Mouse (Mus musculus): ENCODE measurements around the gene Pde6b. TPM values are rescaled to one million over a fixed set of nuclear protein-coding genes. Genes with fewer than 3 reads are reported as not detected.

Gene Pde6b
- polyA plus RNA-seq, 1 experiment from 2014 or later = 0.43 TPM

DNA sequence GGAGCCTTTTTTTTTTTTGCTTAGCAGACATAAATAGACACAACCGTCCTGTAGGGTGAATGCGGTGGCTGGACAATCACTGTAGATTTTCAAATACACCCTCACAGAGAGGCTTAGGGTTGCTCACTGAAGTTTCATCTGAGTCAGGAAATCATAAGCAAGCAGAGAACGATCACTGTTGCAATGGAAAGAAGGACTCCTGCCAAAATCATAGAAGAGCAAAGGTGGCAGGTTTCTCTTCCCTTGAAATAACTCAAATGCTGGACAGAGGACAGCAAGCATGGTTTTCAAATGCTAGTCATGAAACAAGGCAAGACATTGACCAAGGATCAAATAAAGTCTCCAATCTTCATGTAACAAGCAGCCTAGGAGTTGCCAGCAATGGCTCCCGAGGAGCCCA, 9.8 kb upstream of the Pde6b start:
- 84% methylated on average over 4 of the region's 4 CpGs for WGBS
- no peak for ATAC-seq

DNA sequence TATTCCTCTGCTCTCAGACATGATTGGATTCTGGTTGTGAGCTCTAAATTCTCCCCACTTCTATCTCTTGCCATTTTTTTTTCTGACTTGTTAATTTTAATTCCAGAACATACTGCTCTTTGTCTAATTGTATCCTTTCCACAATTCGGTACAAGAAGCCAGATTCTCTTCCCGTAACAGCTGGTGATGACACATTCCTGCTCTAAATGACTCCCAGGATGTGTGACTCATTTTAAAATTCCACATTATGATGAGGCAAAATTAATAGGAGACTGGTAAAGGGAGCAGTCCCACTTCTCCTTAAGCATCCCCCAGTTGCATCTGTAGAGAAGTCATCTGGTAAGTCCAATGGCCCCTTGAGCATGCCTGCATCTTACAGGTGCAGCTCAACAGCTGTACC, 2.6 kb upstream of the Pde6b start:
- 83% methylated on average over 2 of the region's 2 CpGs for WGBS
- Histone ChIP-seq H3K9me3 (ENCODE audit: control insufficient read depth, low read length) (no peaks in the 10 kb centered on the region), H3K36me3 (ENCODE audit: control insufficient read depth, insufficient read depth, low read length) (no peaks in the 10 kb centered on the region), H3K4me3 (ENCODE audit: low read length) (no peak overlapping the region), H3K4me1 (ENCODE audit: control insufficient read depth, insufficient read depth, low read length) (no peaks in the 10 kb centered on the region), H3K9ac (ENCODE audit: low read depth, low read length) (no peak overlapping the region), H3K27ac (ENCODE audit: low read length) (no peak overlapping the region), H3K27me3 (replicated peaks; ENCODE audit: control insufficient read depth, insufficient read depth, low read length) (no peaks in the 10 kb centered on the region), H3K4me2 (ENCODE audit: low read depth, low read length) (no peak overlapping the region)
- ATAC-seq = no peak

More for the DNA sequence above, 9.8 kb upstream of the Pde6b start:
- no peak overlapping the region for H3K4me3 ChIP-seq (ENCODE audit: low read length)
- H3K4me1 ChIP-seq (ENCODE audit: control insufficient read depth, insufficient read depth, low read length) = no peaks in the 10 kb centered on the region
- H3K9me3 ChIP-seq (ENCODE audit: control insufficient read depth, low read length) = no peaks in the 10 kb centered on the region
- H3K9ac ChIP-seq (ENCODE audit: low read depth, low read length) = no peak overlapping the region
- H3K27ac ChIP-seq (ENCODE audit: low read length) = no peak overlapping the region
- no peaks in the 10 kb centered on the region; the same call in 1 of the 2 replicates for H3K27me3 ChIP-seq (replicated peaks; ENCODE audit: control insufficient read depth, insufficient read depth, low read length)
- no peaks in the 10 kb centered on the region for H3K36me3 ChIP-seq (ENCODE audit: control insufficient read depth, insufficient read depth, low read length)
- no peak overlapping the region for H3K4me2 ChIP-seq (ENCODE audit: low read depth, low read length)

DNA sequence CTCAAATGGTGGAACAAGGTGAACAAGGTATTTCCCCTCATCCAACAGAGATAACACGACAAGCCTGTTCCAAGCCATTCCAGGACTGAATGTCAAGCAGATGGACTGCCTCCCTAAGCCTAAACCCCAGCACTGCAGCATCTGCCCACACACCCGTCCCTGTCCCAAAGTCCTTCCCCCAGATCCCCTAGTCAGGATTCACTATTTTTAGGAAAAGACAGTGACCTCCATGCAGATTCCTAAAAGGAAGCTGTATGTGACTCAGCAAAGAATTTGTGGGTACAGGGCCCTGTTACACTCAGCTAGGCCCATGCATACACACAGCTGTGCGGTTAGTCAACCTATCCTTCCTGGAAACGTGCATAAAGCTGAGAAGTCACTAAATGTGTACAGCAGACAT, 1.7 kb upstream of the Pde6b start:
- H3K27me3 ChIP-seq (replicated peaks; ENCODE audit: control insufficient read depth, insufficient read depth, low read length) = no peaks in the 10 kb centered on the region
- no peak overlapping the region for H3K27ac ChIP-seq (ENCODE audit: low read length)
- no peaks in the 10 kb centered on the region for H3K36me3 ChIP-seq (ENCODE audit: control insufficient read depth, insufficient read depth, low read length)
- H3K4me2 ChIP-seq (ENCODE audit: low read depth, low read length) = no peak overlapping the region
- WGBS = 68% methylated on average over 4 of the region's 4 CpGs
- no peaks in the 10 kb centered on the region for H3K4me1 ChIP-seq (ENCODE audit: control insufficient read depth, insufficient read depth, low read length)
- no peaks in the 10 kb centered on the region for H3K9me3 ChIP-seq (ENCODE audit: control insufficient read depth, low read length)
- ATAC-seq = no peak
- H3K4me3 ChIP-seq (ENCODE audit: low read length) = no peak overlapping the region
- H3K9ac ChIP-seq (ENCODE audit: low read depth, low read length) = no peak overlapping the region

DNA sequence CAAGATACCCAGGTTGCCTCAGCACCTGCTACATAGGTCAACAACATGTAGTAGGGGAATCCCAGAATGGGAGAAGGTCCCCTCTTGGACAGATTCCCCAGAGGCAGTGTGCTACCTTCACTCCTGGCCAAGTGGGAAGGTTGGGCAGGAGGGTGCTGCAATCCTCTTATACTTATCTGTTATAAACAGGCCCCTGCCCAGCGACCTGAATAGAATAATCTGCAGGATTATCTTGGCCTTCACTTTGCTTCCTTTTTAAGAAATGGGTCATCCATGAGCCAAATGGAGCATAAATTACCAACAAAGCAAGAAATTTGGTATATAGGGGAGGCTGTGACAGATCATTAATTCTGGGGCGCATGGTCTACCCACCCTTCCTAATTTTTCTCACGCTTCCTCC, 1.6 kb downstream of the Pde6b start:
- H3K9ac ChIP-seq (ENCODE audit: low read depth, low read length) = no peak overlapping the region
- no peaks in the 10 kb centered on the region for H3K27me3 ChIP-seq (replicated peaks; ENCODE audit: control insufficient read depth, insufficient read depth, low read length)
- no peak overlapping the region for H3K4me2 ChIP-seq (ENCODE audit: low read depth, low read length)
- whole genome bisulfite sequencing = 79% methylated on average over 3 of the region's 3 CpGs
- no peak for ATAC-seq
- H3K4me1 ChIP-seq (ENCODE audit: control insufficient read depth, insufficient read depth, low read length) = no peaks in the 10 kb centered on the region
- no peak overlapping the region for H3K27ac ChIP-seq (ENCODE audit: low read length)
- H3K36me3 ChIP-seq (ENCODE audit: control insufficient read depth, insufficient read depth, low read length) = no peaks in the 10 kb centered on the region
- no peaks in the 10 kb centered on the region for H3K9me3 ChIP-seq (ENCODE audit: control insufficient read depth, low read length)
- H3K4me3 ChIP-seq (ENCODE audit: low read length) = no peak overlapping the region

DNA sequence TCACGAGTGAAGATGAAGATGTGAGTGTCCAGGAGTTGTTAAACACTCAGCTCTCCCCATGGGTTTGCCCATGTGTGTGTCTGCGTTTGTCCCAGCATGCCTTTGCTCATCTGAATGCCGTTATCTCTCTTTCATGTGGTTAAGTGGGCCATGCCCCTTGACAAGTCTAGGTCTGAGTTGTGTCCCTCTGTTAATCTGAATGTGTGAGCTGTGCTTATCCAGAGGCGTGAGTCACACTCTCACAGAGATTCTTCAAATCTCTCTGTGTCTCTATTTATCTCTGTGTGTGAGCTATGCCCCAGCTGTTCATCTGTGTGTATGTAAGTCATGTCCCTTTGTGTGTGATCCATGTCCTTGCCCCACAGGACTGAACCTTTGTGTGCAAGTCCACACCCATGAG, 15.3 kb downstream of the Pde6b start:
- H3K9ac ChIP-seq (ENCODE audit: low read depth, low read length) = no peak overlapping the region
- H3K4me3 ChIP-seq (ENCODE audit: low read length) = no peak overlapping the region
- no peak for ATAC-seq
- 69% methylated on average over 4 of the region's 4 CpGs for WGBS
- no peaks in the 10 kb centered on the region for H3K27me3 ChIP-seq (replicated peaks; ENCODE audit: control insufficient read depth, insufficient read depth, low read length)
- H3K9me3 ChIP-seq (ENCODE audit: control insufficient read depth, low read length) = no peaks in the 10 kb centered on the region
- H3K27ac ChIP-seq (ENCODE audit: low read length) = no peak overlapping the region
- no peaks in the 10 kb centered on the region for H3K4me1 ChIP-seq (ENCODE audit: control insufficient read depth, insufficient read depth, low read length)
- H3K4me2 ChIP-seq (ENCODE audit: low read depth, low read length) = no peak overlapping the region
- no peaks in the 10 kb centered on the region for H3K36me3 ChIP-seq (ENCODE audit: control insufficient read depth, insufficient read depth, low read length)

DNA sequence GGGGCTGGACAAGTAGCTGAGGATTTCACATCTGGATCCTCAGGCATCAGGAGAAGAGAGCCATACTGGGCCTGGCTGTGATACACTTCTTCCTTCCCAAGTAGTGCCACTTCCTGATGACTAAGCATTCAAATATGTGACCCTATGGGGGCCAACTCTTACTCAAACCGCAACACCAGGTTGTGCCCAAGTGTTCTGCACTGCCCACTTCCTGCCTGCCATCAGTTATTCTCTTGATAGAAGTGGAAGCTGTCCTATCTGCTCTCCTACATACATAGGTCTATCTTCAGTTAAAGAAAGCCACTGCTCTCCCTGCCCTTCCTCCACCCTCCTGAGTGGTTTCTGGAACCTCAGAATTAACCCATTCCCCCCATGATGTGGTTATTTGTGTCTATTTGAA, 17.3 kb downstream of the Pde6b start:
- Histone ChIP-seq H3K9me3 (ENCODE audit: control insufficient read depth, low read length) (no peaks in the 10 kb centered on the region), H3K27me3 (replicated peaks; ENCODE audit: control insufficient read depth, insufficient read depth, low read length) (no peaks in the 10 kb centered on the region), H3K4me2 (ENCODE audit: low read depth, low read length) (no peak overlapping the region), H3K27ac (ENCODE audit: low read length) (no peak overlapping the region), H3K4me1 (ENCODE audit: control insufficient read depth, insufficient read depth, low read length) (no peaks in the 10 kb centered on the region), H3K4me3 (ENCODE audit: low read length) (no peak overlapping the region), H3K9ac (ENCODE audit: low read depth, low read length) (no peak overlapping the region), H3K36me3 (ENCODE audit: control insufficient read depth, insufficient read depth, low read length) (no peaks in the 10 kb centered on the region)
- no peak for ATAC-seq
- WGBS = 58% methylated on average over 1 of the region's 1 CpGs

DNA sequence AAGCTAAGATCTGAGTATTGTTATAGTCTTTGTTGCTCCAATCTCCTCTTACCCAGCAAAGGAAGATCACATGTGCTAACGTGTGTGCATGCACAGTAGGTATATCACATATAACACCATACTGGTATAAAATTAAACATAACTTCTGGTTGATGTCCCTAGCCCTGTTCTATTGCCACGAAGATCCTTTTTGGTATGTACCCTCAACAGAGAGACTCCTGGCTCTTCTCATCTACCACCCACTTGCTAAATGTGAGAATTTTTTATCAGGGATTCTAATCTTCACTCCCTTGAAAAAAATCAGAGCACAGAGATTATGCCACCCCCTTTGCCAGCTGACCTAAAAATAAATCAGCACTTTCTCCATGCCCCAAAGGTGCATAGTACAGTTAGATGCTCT, 18.8 kb downstream of the Pde6b start:
- no peaks in the 10 kb centered on the region for H3K4me1 ChIP-seq (ENCODE audit: control insufficient read depth, insufficient read depth, low read length)
- no peak overlapping the region for H3K9ac ChIP-seq (ENCODE audit: low read depth, low read length)
- H3K4me2 ChIP-seq (ENCODE audit: low read depth, low read length) = no peak overlapping the region
- H3K36me3 ChIP-seq (ENCODE audit: control insufficient read depth, insufficient read depth, low read length) = no peaks in the 10 kb centered on the region
- no peak overlapping the region for H3K27ac ChIP-seq (ENCODE audit: low read length)
- no peaks in the 10 kb centered on the region for H3K9me3 ChIP-seq (ENCODE audit: control insufficient read depth, low read length)
- no peaks in the 10 kb centered on the region for H3K27me3 ChIP-seq (replicated peaks; ENCODE audit: control insufficient read depth, insufficient read depth, low read length)
- WGBS = 81% methylated on average over 2 of the region's 2 CpGs
- no peak overlapping the region for H3K4me3 ChIP-seq (ENCODE audit: low read length)
- ATAC-seq = no peak

DNA sequence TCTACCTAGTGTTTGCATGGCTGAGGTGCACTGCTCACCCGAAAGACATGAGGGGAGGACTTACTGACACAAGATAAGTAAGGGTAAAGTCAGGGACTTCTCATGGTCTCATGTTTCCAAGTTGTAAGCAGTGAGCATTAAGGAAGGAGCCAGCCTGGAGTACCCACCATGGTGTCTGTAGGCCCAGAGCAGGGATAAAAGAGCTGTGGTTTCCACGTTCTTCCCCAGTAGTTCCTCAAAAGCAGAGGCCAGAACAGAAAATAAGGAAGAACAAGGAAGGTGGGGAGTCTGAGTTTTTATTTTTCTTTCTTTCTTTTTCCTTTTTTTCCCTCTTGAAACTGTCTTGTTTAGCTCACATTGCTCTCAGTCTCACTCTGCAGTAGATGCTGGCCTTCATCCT, 26.5 kb downstream of the Pde6b start:
- Histone ChIP-seq H3K27ac (ENCODE audit: low read length) (no peak overlapping the region), H3K27me3 (replicated peaks; ENCODE audit: control insufficient read depth, insufficient read depth, low read length) (no peaks in the 10 kb centered on the region), H3K9ac (ENCODE audit: low read depth, low read length) (no peak overlapping the region), H3K36me3 (ENCODE audit: control insufficient read depth, insufficient read depth, low read length) (no peaks in the 10 kb centered on the region), H3K4me2 (ENCODE audit: low read depth, low read length) (no peak overlapping the region), H3K9me3 (ENCODE audit: control insufficient read depth, low read length) (no peaks in the 10 kb centered on the region), H3K4me1 (ENCODE audit: control insufficient read depth, insufficient read depth, low read length) (no peaks in the 10 kb centered on the region), H3K4me3 (ENCODE audit: low read length) (no peak overlapping the region)
- 72% methylated on average over 2 of the region's 2 CpGs for WGBS
- ATAC-seq = no peak

DNA sequence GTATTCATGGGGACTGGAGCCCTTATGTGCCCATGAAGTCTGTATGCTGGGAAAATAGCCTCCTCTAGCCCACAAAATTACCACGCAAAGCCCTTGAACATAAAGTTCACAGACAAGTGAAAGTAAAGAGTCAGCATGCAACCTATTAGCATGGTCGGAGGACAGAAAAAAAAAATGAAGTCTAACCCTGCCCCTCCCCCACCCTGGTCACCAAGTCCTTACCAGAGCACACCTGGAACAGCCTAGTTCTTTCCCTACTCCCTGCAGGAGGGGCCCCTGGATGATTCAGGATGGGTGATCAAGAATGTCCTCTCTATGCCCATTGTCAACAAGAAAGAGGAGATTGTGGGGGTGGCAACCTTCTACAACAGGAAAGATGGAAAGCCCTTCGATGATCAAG, 34.5 kb downstream of the Pde6b start:
- Histone ChIP-seq H3K36me3 (ENCODE audit: control insufficient read depth, insufficient read depth, low read length) (no peaks in the 10 kb centered on the region), H3K27ac (ENCODE audit: low read length) (no peak overlapping the region), H3K4me3 (ENCODE audit: low read length) (no peak overlapping the region), H3K27me3 (replicated peaks; ENCODE audit: control insufficient read depth, insufficient read depth, low read length) (no peaks in the 10 kb centered on the region), H3K9ac (ENCODE audit: low read depth, low read length) (no peak overlapping the region), H3K4me1 (ENCODE audit: control insufficient read depth, insufficient read depth, low read length) (no peaks in the 10 kb centered on the region), H3K9me3 (ENCODE audit: control insufficient read depth, low read length) (no peaks in the 10 kb centered on the region), H3K4me2 (ENCODE audit: low read depth, low read length) (no peak overlapping the region)
- 65% methylated on average over 3 of the region's 3 CpGs for WGBS
- no peak for ATAC-seq

DNA sequence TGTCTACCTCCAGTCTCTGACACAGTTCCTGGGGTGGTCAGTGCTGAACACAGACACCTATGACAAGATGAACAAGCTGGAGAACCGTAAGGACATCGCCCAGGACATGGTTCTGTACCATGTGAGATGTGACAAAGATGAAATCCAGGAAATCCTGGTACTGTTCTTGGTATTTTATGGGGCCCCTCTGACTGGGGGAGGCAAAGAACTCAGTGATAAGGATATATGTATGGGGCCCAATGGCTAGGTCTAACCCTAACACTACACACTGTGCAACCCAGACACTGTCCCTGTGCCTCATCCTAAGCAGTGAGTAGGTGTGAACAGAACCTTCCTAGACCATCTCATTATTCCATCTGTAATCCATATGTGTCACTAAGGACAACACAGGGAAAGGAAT, 35.2 kb downstream of the Pde6b start:
- H3K4me1 ChIP-seq (ENCODE audit: control insufficient read depth, insufficient read depth, low read length) = no peaks in the 10 kb centered on the region
- H3K4me3 ChIP-seq (ENCODE audit: low read length) = no peak overlapping the region
- H3K4me2 ChIP-seq (ENCODE audit: low read depth, low read length) = no peak overlapping the region
- ATAC-seq = no peak
- no peaks in the 10 kb centered on the region for H3K27me3 ChIP-seq (replicated peaks; ENCODE audit: control insufficient read depth, insufficient read depth, low read length)
- WGBS = 85% methylated on average over 2 of the region's 2 CpGs
- no peaks in the 10 kb centered on the region for H3K36me3 ChIP-seq (ENCODE audit: control insufficient read depth, insufficient read depth, low read length)
- no peak overlapping the region for H3K9ac ChIP-seq (ENCODE audit: low read depth, low read length)
- no peak overlapping the region for H3K27ac ChIP-seq (ENCODE audit: low read length)
- no peaks in the 10 kb centered on the region for H3K9me3 ChIP-seq (ENCODE audit: control insufficient read depth, low read length)
